Mouse (Mus musculus): Measurements from ENCODE around the gene Acot4.

DNA sequence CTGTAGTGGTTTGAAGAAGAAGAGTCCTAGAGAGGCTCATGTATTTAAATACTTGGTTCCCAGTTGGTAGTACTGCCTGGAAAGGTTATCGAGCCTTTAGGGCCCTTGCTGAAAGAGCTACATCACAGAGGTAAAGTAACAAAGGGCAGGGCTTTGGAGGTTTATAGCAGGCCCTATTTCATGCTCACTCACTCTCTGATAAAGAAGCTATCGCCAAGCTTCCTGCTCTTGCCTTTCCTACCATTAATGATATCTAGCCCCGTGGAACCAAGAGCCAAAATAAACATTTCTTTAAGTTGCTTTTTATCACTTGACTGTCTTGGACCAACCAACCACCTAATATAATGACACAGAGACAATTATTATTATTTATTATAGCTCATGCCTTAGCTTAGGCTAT lies 37.8 kb upstream of the Acot4 start:
- no peak for TF ChIP-seq ZNF384 (IDR thresholded peaks at IDR 0.05; ENCODE audit: low read depth, low read length)
- TF ChIP-seq ZC3H11A (IDR thresholded peaks at IDR 0.05; ENCODE audit: borderline replicate concordance, low read depth, low read length) = no peak
